Mouse (Mus musculus): ENCODE data around the gene Olfr186. TPM values are rescaled to one million over a fixed set of nuclear protein-coding genes. Genes with fewer than 3 reads are reported as not detected.

Gene Olfr186
- 0.16 TPM for polyA plus RNA-seq (2017; shearing (Covaris generic))

GRCm38 (mm10) chr16:59030191-59030590 is at the start of gene Olfr186:
Olfr186 (minus strand) TSS chr16:59030291.

GRCm38 (mm10) chr16:59077905-59078304 is 47.8 kb upstream of the Olfr186 start, which contains the start of gene Olfr190:
Olfr190 (minus strand) TSS chr16:59078005.

DNA sequence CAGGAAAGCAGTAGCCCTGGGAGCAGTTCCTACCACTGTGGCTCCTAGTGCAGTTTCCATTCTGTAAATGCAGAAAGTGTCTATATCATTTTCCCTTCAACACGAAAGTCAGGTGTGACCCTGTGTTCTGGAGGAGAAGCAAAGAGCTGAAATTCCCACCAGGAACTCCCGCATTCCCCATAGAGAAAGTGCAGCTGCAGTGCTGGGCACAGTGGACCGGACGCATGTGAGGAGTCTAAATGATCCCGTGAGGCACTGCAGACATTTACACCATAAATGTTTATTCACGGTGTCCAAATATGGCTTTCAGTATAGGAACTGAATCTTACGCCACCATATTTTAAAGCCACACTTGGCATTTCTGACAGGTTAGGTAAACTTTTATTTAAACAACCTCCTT is 9.6 kb upstream of the Olfr186 start, which contains the start of gene Olfr187:
Olfr187 (minus strand) TSS at position 58 of the 400 bp plus-strand sequence.

DNA sequence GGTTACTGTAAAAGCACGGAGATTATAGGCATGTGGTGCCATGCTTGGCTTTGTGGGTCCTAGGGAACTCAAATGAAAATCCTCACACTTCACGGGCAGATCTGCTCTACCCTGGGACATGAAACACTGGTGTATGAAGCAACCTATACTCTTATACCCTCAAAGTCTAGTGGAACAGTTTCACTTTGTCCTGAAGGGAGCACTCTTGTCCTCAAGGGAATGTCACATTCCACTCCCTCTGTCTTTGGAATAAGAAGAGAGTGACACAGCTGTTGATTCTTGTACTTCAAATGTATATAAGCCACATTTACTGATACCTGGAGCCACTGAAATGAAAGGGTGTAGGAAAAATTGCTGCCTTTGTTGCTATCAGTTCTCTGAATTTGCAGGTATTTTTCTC is 35.0 kb downstream of the Olfr186 start, which contains the start of gene Olfr183:
Olfr183 (plus strand) TSS at position 301 of the 400 bp plus-strand sequence.

Other genes with a start within 250 kb of the Olfr186 start
- 0.57 TPM for gene Olfr173, start 230.0 kb downstream of the Olfr186 start, polyA plus RNA-seq (2017; shearing (Covaris generic))
- not detected for gene Olfr175-ps1, start 203.5 kb downstream of the Olfr186 start, polyA plus RNA-seq (2017; shearing (Covaris generic))
- not detected for gene Olfr177, start 155.5 kb downstream of the Olfr186 start, polyA plus RNA-seq (2017; shearing (Covaris generic))
- 0.36 TPM for gene Olfr178, start 138.2 kb downstream of the Olfr186 start, polyA plus RNA-seq (2017; shearing (Covaris generic))
- not detected for gene Olfr181, start 101.5 kb downstream of the Olfr186 start, polyA plus RNA-seq (2017; shearing (Covaris generic))
- not detected for gene Olfr180, start 100.9 kb downstream of the Olfr186 start, polyA plus RNA-seq (2017; shearing (Covaris generic))
- 0.20 TPM for gene Olfr183, start 34.9 kb downstream of the Olfr186 start, polyA plus RNA-seq (2017; shearing (Covaris generic))
- gene Olfr187, start 9.5 kb upstream of the Olfr186 start, polyA plus RNA-seq (2017; shearing (Covaris generic)) = not detected
- not detected for gene Olfr190, start 47.7 kb upstream of the Olfr186 start, polyA plus RNA-seq (2017; shearing (Covaris generic))
- not detected for gene Olfr191, start 59.5 kb upstream of the Olfr186 start, polyA plus RNA-seq (2017; shearing (Covaris generic))
- gene Olfr193, start 81.6 kb upstream of the Olfr186 start, polyA plus RNA-seq (2017; shearing (Covaris generic)) = not detected
- not detected for gene Olfr194, start 90.8 kb upstream of the Olfr186 start, polyA plus RNA-seq (2017; shearing (Covaris generic))
- not detected for gene Olfr195, start 116.8 kb upstream of the Olfr186 start, polyA plus RNA-seq (2017; shearing (Covaris generic))
- gene Olfr196, start 140.2 kb upstream of the Olfr186 start, polyA plus RNA-seq (2017; shearing (Covaris generic)) = not detected
- gene Olfr198, start 173.2 kb upstream of the Olfr186 start, polyA plus RNA-seq (2017; shearing (Covaris generic)) = not detected
- not detected for gene Olfr199, start 189.5 kb upstream of the Olfr186 start, polyA plus RNA-seq (2017; shearing (Covaris generic))
- not detected for gene Olfr201, start 242.3 kb upstream of the Olfr186 start, polyA plus RNA-seq (2017; shearing (Covaris generic))